Mouse (Mus musculus) frontal cortex, postnatal 25 days (tissue): ENCODE measurements around the gene Ak4.
"Not testable (repeated sequence)": the region's sequence is repeated elsewhere in the genome, so short reads cannot be mapped to it uniquely, and the experiment has no call there.

ENCODE experiments used
- DNase-seq, 2 experiments: peaks; one replicate each; pipeline ENCODE4 v3.0.0; 2022; ENCODE audit warnings: low spot score in 2 of 2

Ak4 gene

GRCm38 (mm10) chr4:101423571-101423970, 4.5 kb downstream of the Ak4 start:
- no peak for DNase-seq

GRCm38 (mm10) chr4:101424495-101424894, 5.4 kb downstream of the Ak4 start:
- DNase-seq: no peak

GRCm38 (mm10) chr4:101425119-101425518, 6.0 kb downstream of the Ak4 start:
- no peak for DNase-seq

GRCm38 (mm10) chr4:101425666-101426065, 6.6 kb downstream of the Ak4 start:
- DNase-seq: no peak

- DNase-seq: no peak
Measured at GRCm38 (mm10) chr4:101426566-101426965, 7.5 kb downstream of the Ak4 start.

- DNase-seq: no peak
Measured at GRCm38 (mm10) chr4:101427886-101428680, 9.0 kb downstream of the Ak4 start.

GRCm38 (mm10) chr4:101429073-101429472, 10.0 kb downstream of the Ak4 start:
- no peak for DNase-seq

GRCm38 (mm10) chr4:101430000-101430399, 10.9 kb downstream of the Ak4 start:
- DNase-seq: no peak

GRCm38 (mm10) chr4:101436761-101437512, 17.9 kb downstream of the Ak4 start:
- DNase-seq: peak; percentile 35 to 59

GRCm38 (mm10) chr4:101438271-101438670, 19.2 kb downstream of the Ak4 start:
- no peak for DNase-seq

- DNase-seq: no peak
Measured at GRCm38 (mm10) chr4:101439738-101440389, 20.8 kb downstream of the Ak4 start.

GRCm38 (mm10) chr4:101442791-101443190, 23.7 kb downstream of the Ak4 start:
- no peak for DNase-seq

- no peak for DNase-seq
Measured at GRCm38 (mm10) chr4:101443419-101443991, 24.4 kb downstream of the Ak4 start.

- no peak for DNase-seq
Measured at GRCm38 (mm10) chr4:101445660-101446059, 26.6 kb downstream of the Ak4 start.

- DNase-seq: not testable (repeated sequence)
Measured at GRCm38 (mm10) chr4:101446606-101447005, 27.5 kb downstream of the Ak4 start.

- no peak for DNase-seq
Measured at GRCm38 (mm10) chr4:101448701-101449100, 29.6 kb downstream of the Ak4 start.

GRCm38 (mm10) chr4:101449344-101449743, 30.3 kb downstream of the Ak4 start:
- DNase-seq: no peak

- peak; percentile 55 to 60 for DNase-seq
Measured at GRCm38 (mm10) chr4:101450150-101450780, 31.2 kb downstream of the Ak4 start.

GRCm38 (mm10) chr4:101451089-101451488, 32.0 kb downstream of the Ak4 start:
- DNase-seq: no peak

- no peak for DNase-seq
Measured at GRCm38 (mm10) chr4:101452829-101453228, 33.8 kb downstream of the Ak4 start.

- no peak for DNase-seq
Measured at GRCm38 (mm10) chr4:101457176-101457575, 38.1 kb downstream of the Ak4 start.

- peak; percentile 33 to 41 for DNase-seq
Measured at GRCm38 (mm10) chr4:101458341-101458740, 39.3 kb downstream of the Ak4 start.
